Mouse (Mus musculus) brain, embryonic 14.5 days (tissue): ENCODE measurements around the gene Plpp7.

Experiments
- CTCF ChIP-seq: fragments of 200-500 bp; IDR thresholded peaks from 2 replicates; pipeline ENCODE4 v1.5.1; 2012; ENCODE audit warnings: inconsistent platforms, mild to moderate bottlenecking, moderate library complexity, borderline replicate concordance; ENCODE audit not compliant: insufficient read depth, insufficient read length; ENCODE audit errors: extremely low read depth
- POLR2A ChIP-seq: fragments of 200-500 bp; IDR thresholded peaks from 2 replicates; pipeline ENCODE4 v1.6.1; 2012; ENCODE audit warnings: mild to moderate bottlenecking, inconsistent platforms, borderline replicate concordance; ENCODE audit not compliant: poor library complexity, insufficient read depth, insufficient read length, severe bottlenecking; ENCODE audit errors: extremely low read depth

DNA sequence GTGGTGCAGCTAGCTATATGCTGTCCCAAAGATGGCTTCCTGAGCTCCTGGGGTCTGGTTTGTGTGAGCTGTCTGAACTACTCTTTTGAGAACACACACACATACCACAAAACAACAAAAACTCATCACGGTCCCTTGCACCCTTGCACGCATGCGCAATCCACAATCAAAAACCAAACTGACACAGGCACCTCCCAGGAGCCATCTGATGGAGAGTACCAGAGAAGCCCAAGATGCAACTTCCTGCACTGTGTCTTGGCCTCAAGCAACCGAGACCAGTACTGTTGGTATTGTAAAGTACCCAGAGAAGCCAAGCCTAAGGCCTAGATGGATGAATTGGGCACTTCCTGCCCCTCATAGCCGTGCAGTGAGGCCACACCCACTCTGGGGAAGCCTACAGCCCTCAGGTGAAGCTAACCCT is 29.9 kb upstream of the Plpp7 start:
- TF ChIP-seq CTCF (no peak), POLR2A (no peak)
